Mouse (Mus musculus) MEL (cell line): ENCODE data around the gene Cyb5r4. TPM values are rescaled to one million over a fixed set of nuclear protein-coding genes. Genes with fewer than 3 reads are reported as not detected.
"Not testable (repeated sequence)": the region's sequence is repeated elsewhere in the genome, so short reads cannot be mapped to it uniquely, and the experiment has no call there.

Experiments used
- DNase-seq: peaks from one replicate; pipeline ENCODE4 v3.0.0; 2011; ENCODE audit warnings: low read depth, low spot score
- H3K27ac ChIP-seq: 2 replicates; pipeline ENCODE4 v1.5.1; 2012; ENCODE audit warnings: low read depth, mild to moderate bottlenecking, control low read depth, low read length, moderate library complexity; ENCODE audit not compliant: control insufficient read depth
- H3K27me3 ChIP-seq, 2 experiments: fragments of 150-350 bp in 1 of 2; sonication (generic) in 1 of 2; 2 replicates each; pipeline ENCODE4 v1.6.1; 2012; ENCODE audit warnings: low read length in 2 of 2, mild to moderate bottlenecking in 2 of 2, improper control_type of control experiment in 1 of 2, moderate library complexity in 1 of 2; ENCODE audit not compliant: insufficient read depth in 2 of 2, control insufficient read depth in 1 of 2
- H3K36me3 ChIP-seq, 2 experiments: 2 replicates each; pipeline ENCODE4 v1.6.1; 2012 to 2014; ENCODE audit warnings: low read length in 2 of 2, improper control_type of control experiment in 1 of 2, inconsistent platforms in 1 of 2, mild to moderate bottlenecking in 1 of 2; ENCODE audit not compliant: insufficient read depth in 2 of 2, control insufficient read depth in 1 of 2
- H3K4me1 ChIP-seq, 2 experiments: fragments of 150-350 bp in 1 of 2; sonication (generic) in 1 of 2; 2 replicates each; pipeline ENCODE4 v1.6.1; 2012; ENCODE audit warnings: low read length in 2 of 2, improper control_type of control experiment in 1 of 2, mild to moderate bottlenecking in 1 of 2; ENCODE audit not compliant: insufficient read depth in 2 of 2, control insufficient read depth in 1 of 2
- H3K4me3 ChIP-seq, 2 experiments: fragments of 150-350 bp in 1 of 2; sonication (generic) in 1 of 2; 2 replicates each; pipeline ENCODE4 v1.5.1; 2012; ENCODE audit warnings: low read depth in 2 of 2, low read length in 2 of 2, mild to moderate bottlenecking in 2 of 2, moderate library complexity in 2 of 2, control low read depth in 1 of 2, improper control_type of control experiment in 1 of 2; ENCODE audit not compliant: control insufficient read depth in 1 of 2, insufficient read depth in 1 of 2
- H3K79me2 ChIP-seq: 2 replicates; pipeline ENCODE4 v1.6.1; 2012; ENCODE audit warnings: mild to moderate bottlenecking, low read length, moderate library complexity; ENCODE audit not compliant: control insufficient read depth, poor library complexity, insufficient read depth
- H3K9ac ChIP-seq: 2 replicates; pipeline ENCODE4 v1.6.1; 2012; ENCODE audit warnings: low read depth, mild to moderate bottlenecking, control low read depth, low read length, moderate library complexity; ENCODE audit not compliant: control insufficient read depth, poor library complexity, severe bottlenecking
- H3K9me3 ChIP-seq: fragments of 150-350 bp; sonication (generic); replicated peaks from 2 replicates; pipeline ENCODE4 v1.6.1; 2012; ENCODE audit warnings: mild to moderate bottlenecking, low read length, improper control_type of control experiment, moderate library complexity; ENCODE audit not compliant: insufficient read depth
- BHLHE40 ChIP-seq: IDR thresholded peaks from 2 replicates; pipeline ENCODE4 v1.6.1; 2012; ENCODE audit warnings: low read depth, mild to moderate bottlenecking, inconsistent platforms, low read length, improper control_type of control experiment, borderline replicate concordance
- CHD1 ChIP-seq: IDR thresholded peaks from 2 replicates; pipeline ENCODE4 v1.6.1; 2012; ENCODE audit warnings: low read depth, mild to moderate bottlenecking, inconsistent platforms, low read length, improper control_type of control experiment
- CTCF ChIP-seq, 3 experiments: IDR thresholded peaks in 2 of 3; conservative IDR thresholded peaks in 1 of 3; 2 replicates each; pipeline ENCODE4 v1.5.1; 2011 to 2012; ENCODE audit warnings: low read length in 3 of 3, low read depth in 2 of 3, mild to moderate bottlenecking in 2 of 3, improper control_type of control experiment in 1 of 3, inconsistent platforms in 1 of 3, mixed read lengths in 1 of 3, moderate library complexity in 1 of 3; ENCODE audit not compliant: control insufficient read depth in 1 of 3, insufficient read depth in 1 of 3, poor library complexity in 1 of 3, severe bottlenecking in 1 of 3
- ELF1 ChIP-seq: IDR thresholded peaks from 2 replicates; pipeline ENCODE4 v1.6.1; 2014; ENCODE audit warnings: low read depth, mild to moderate bottlenecking, inconsistent platforms, low read length, improper control_type of control experiment, moderate library complexity
- EP300 ChIP-seq, 2 experiments: IDR thresholded peaks; 2 replicates each; pipeline ENCODE4 v1.6.1; 2011; ENCODE audit warnings: improper control_type of control experiment in 2 of 2, low read length in 2 of 2, low read depth in 1 of 2, mild to moderate bottlenecking in 1 of 2
- GABPA ChIP-seq: IDR thresholded peaks from 2 replicates; pipeline ENCODE4 v1.6.1; 2012; ENCODE audit warnings: low read depth, mild to moderate bottlenecking, inconsistent platforms, low read length, improper control_type of control experiment, moderate library complexity
- MEF2A ChIP-seq: IDR thresholded peaks from 2 replicates; pipeline ENCODE4 v1.6.1; 2014; ENCODE audit warnings: low read depth, mild to moderate bottlenecking, inconsistent platforms, low read length, improper control_type of control experiment; ENCODE audit not compliant: poor library complexity, insufficient replicate concordance, severe bottlenecking; ENCODE audit errors: extremely low read depth
- MXI1 ChIP-seq: IDR thresholded peaks from 2 replicates; pipeline ENCODE4 v1.6.1; 2011; ENCODE audit warnings: mild to moderate bottlenecking, low read depth, low read length, improper control_type of control experiment
- NELFE ChIP-seq: IDR thresholded peaks from 2 replicates; pipeline ENCODE4 v1.6.1; 2011; ENCODE audit warnings: low read depth, low read length, improper control_type of control experiment
- NRF1 ChIP-seq: IDR thresholded peaks from 2 replicates; pipeline ENCODE4 v1.6.1; 2014; ENCODE audit warnings: low read depth, mild to moderate bottlenecking, inconsistent platforms, low read length, improper control_type of control experiment, moderate library complexity; ENCODE audit not compliant: poor library complexity, insufficient read depth, severe bottlenecking
- POLR2AphosphoS2 ChIP-seq: IDR thresholded peaks from 2 replicates; pipeline ENCODE4 v1.6.1; 2011; ENCODE audit warnings: low read length, improper control_type of control experiment
- SIN3A ChIP-seq: IDR thresholded peaks from 2 replicates; pipeline ENCODE4 v1.6.1; 2012; ENCODE audit warnings: low read length, improper control_type of control experiment, inconsistent platforms
- SMC3 ChIP-seq: IDR thresholded peaks from 2 replicates; pipeline ENCODE4 v1.6.1; 2011; ENCODE audit warnings: low read depth, low read length, improper control_type of control experiment
- UBTF ChIP-seq: IDR thresholded peaks from 2 replicates; pipeline ENCODE4 v1.6.1; 2012; ENCODE audit warnings: low read depth, mild to moderate bottlenecking, inconsistent platforms, low read length, improper control_type of control experiment, moderate library complexity, borderline replicate concordance; ENCODE audit not compliant: insufficient read depth
- ZKSCAN1 ChIP-seq: IDR thresholded peaks from 2 replicates; pipeline ENCODE4 v1.6.1; 2012; ENCODE audit warnings: low read depth, mild to moderate bottlenecking, inconsistent platforms, low read length, improper control_type of control experiment, moderate library complexity
- ZMIZ1 ChIP-seq: IDR thresholded peaks from 2 replicates; pipeline ENCODE4 v1.6.1; 2012; ENCODE audit warnings: low read depth, mild to moderate bottlenecking, inconsistent platforms, low read length, improper control_type of control experiment, moderate library complexity
- ZNF384 ChIP-seq: IDR thresholded peaks from 2 replicates; pipeline ENCODE4 v1.6.1; 2012; ENCODE audit warnings: low read depth, mild to moderate bottlenecking, inconsistent platforms, low read length, improper control_type of control experiment
- polyA plus RNA-seq, 2 experiments: library from polyadenylated mRNA; stranded (reverse) in 1 of 2; unstranded in 1 of 2; fragments of >175 nt in 1 of 2; fragments of >200 nt in 1 of 2; gene quantifications; 2 replicates each; pipeline versions ENCODE4 v1.2.1 to v1.2.4; 2012; ENCODE audit warnings: low replicate concordance in 2 of 2, low read depth in 1 of 2; ENCODE audit not compliant: insufficient read length in 2 of 2, insufficient read depth in 1 of 2, missing spikeins in 1 of 2
- total RNA-seq: library from RNA; depleted of rRNA; stranded (reverse); fragments of 300-350 nt; gene quantifications from 2 replicates; pipeline ENCODE4 v1.2.3, GENCODE M21; 2012

Gene Cyb5r4
- total and polyA plus RNA-seq, 3 experiments, result 30.3 to 37.2 TPM; not detected in 1

- TF ChIP-seq NRF1 (no peak), ZMIZ1 (no peak), ZNF384 (no peak), UBTF (no peak), MEF2A (no peak), EP300 (IDR thresholded peaks at IDR 0.05; ENCODE audit: low read depth in 1 of 2, low read length in 2 of 2) (no peak), SMC3 (0 out of 2 replicates have a peak, but pooled peaks have one; percentile 12), POLR2AphosphoS2 (no peak), CTCF (IDR thresholded peaks at IDR 0.05 in 2 of 3, conservative IDR thresholded peaks at IDR 0.05 in 1 of 3; ENCODE audit: control insufficient read depth in 1 of 3, insufficient read depth in 1 of 3, low read depth in 2 of 3, low read length in 3 of 3, poor library complexity in 1 of 3, severe bottlenecking in 1 of 3) (peak in 1 of 3 experiments; percentile 2; a peak in 1 of 6 replicates), ZKSCAN1 (no peak), SIN3A (no peak), BHLHE40 (no peak), CHD1 (no peak), GABPA (no peak), NELFE (no peak), MXI1 (no peak)
- Histone ChIP-seq H3K27me3 (no peaks in the 10 kb centered on the region), H3K9me3 (no peaks in the 10 kb centered on the region), H3K9ac (no peak overlapping the region), H3K79me2 (no peaks in the 10 kb centered on the region), H3K4me3 (no peak overlapping the region), H3K36me3 (peaks cover 0 to 2% of the 10 kb centered on the region in 2 experiments; a peak in 3 of 4 replicates), H3K4me1 (no peaks in the 10 kb centered on the region; a peak in 1 of 4 replicates), H3K27ac (no peak overlapping the region)
- DNase-seq, result no peak
These were observed 40.5 kb downstream of the Cyb5r4 start for GRCm38 (mm10) chr9:87062337-87062736.

DNA sequence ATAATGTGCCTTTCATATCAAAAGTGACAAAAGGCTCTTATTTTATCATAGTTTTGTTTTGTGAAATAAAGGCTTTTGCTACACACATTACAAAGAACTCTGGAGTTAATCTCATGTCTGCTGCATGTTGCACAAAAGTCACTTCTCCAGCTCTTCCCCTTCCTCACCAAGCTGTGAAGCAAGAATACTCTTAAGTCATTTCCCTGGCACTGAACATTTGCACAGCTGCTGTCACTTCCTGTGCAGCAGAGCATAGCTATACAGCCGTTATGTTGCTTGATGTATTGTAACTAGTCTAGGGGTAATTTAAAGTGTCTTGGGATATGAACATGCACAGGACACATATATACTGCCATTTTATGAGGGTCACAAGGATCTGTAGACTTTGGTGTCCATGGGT, 46.3 kb downstream of the Cyb5r4 start:
- Histone ChIP-seq H3K27me3 (no peaks in the 10 kb centered on the region), H3K4me3 (no peak overlapping the region), H3K36me3 (no peaks in the 10 kb centered on the region; a peak in 1 of 4 replicates), H3K27ac (no peak overlapping the region), H3K79me2 (no peaks in the 10 kb centered on the region), H3K4me1 (no peaks in the 10 kb centered on the region; a peak in 1 of 4 replicates), H3K9ac (no peak overlapping the region), H3K9me3 (no peaks in the 10 kb centered on the region)
- DNase-seq, result no peak
- no peak for TF ChIP-seq ELF1
- no peak for TF ChIP-seq GABPA

DNA sequence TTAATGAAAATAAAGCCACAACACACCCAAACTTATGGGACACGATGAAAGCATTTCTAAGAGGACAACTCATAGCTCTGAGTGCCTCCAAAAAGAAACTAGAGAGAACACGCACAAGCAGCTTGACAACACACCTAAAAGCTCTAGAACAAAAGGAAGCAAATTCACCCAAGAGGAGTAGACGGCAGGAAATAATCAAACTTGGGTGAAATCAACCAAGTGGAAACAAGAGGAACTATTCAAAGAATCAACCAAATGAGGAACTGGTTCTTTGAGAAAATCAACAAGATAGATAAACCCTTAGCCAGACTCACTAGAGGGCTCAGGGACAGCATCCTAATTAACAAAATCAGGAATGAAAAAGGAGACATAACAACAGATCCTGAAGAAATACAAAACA, 49.8 kb downstream of the Cyb5r4 start:
- H3K4me3 ChIP-seq, H3K79me2 ChIP-seq, H3K9me3 ChIP-seq, H3K36me3 ChIP-seq, H3K27me3 ChIP-seq, H3K4me1 ChIP-seq, H3K27ac ChIP-seq, H3K9ac ChIP-seq: not testable (repeated sequence)
- peak; percentile 11 for DNase-seq
